Mouse (Mus musculus) lung, embryonic 16.5 days (tissue): ENCODE data around the gene Mmaa. TPM values are rescaled to one million over a fixed set of nuclear protein-coding genes. Genes with fewer than 3 reads are reported as not detected.

ENCODE experiments used
- ATAC-seq: fragments of 200-750 bp; cut with Nextera tagmentation; 2 replicates; pipeline ENCODE4 v1.8.0; 2017; ENCODE audit warnings: low read depth, mild to moderate bottlenecking, moderate library complexity
- H3K27ac ChIP-seq: fragments of 300-500 bp; sonication (generic); 2 replicates; pipeline ENCODE4 v1.5.1; 2014; ENCODE audit warnings: mild to moderate bottlenecking, control low read depth, low read length
- H3K27me3 ChIP-seq: fragments of 300-500 bp; sonication (generic); 2 replicates; pipeline ENCODE4 v1.6.1; 2014; ENCODE audit warnings: low read depth, low read length, mixed read lengths; ENCODE audit not compliant: control insufficient read depth, insufficient read depth
- H3K36me3 ChIP-seq: fragments of 300-500 bp; sonication (generic); 2 replicates; pipeline ENCODE4 v1.6.1; 2014; ENCODE audit warnings: low read length; ENCODE audit not compliant: control insufficient read depth, insufficient read depth
- H3K4me1 ChIP-seq: fragments of 300-500 bp; sonication (generic); replicated peaks from 2 replicates; pipeline ENCODE4 v1.6.1; 2014; ENCODE audit warnings: low read length, mixed read lengths; ENCODE audit not compliant: control insufficient read depth, insufficient read depth
- H3K4me2 ChIP-seq: fragments of 300-500 bp; sonication (generic); 2 replicates; pipeline ENCODE4 v1.6.1; 2014; ENCODE audit warnings: low read depth, low read length, control low read depth
- H3K4me3 ChIP-seq: fragments of 300-500 bp; sonication (generic); 2 replicates; pipeline ENCODE4 v1.5.1; 2014; ENCODE audit warnings: mild to moderate bottlenecking, low read length, control low read depth
- H3K9ac ChIP-seq: fragments of 300-500 bp; sonication (generic); 2 replicates; pipeline ENCODE4 v1.6.1; 2014; ENCODE audit warnings: low read length, control low read depth
- H3K9me3 ChIP-seq: fragments of 300-500 bp; sonication (generic); 2 replicates; pipeline ENCODE4 v1.6.1; 2016; ENCODE audit warnings: low read length; ENCODE audit not compliant: control insufficient read depth
- WGBS: fragments of 180-500 bp; shearing (Covaris S2); extraction: QIAGEN DNeasy Blood & Tissue Kit; methylation state at CpG from one replicate; pipeline ENCODE4 v1.1.7; 2014; 5-methylcytosine and 5-hydroxymethylcytosine counted together
- polyA plus RNA-seq: library from polyadenylated mRNA; unstranded; fragments of >200 nt; fragmentation: Nextera tagmentation; extraction: Ambion mirVana; gene quantifications from 2 replicates; pipeline ENCODE4 v1.2.1, GENCODE M21; 2015

The Mmaa gene
- polyA plus RNA-seq, 1 experiment from 2014 or later, result 12.0 TPM

DNA sequence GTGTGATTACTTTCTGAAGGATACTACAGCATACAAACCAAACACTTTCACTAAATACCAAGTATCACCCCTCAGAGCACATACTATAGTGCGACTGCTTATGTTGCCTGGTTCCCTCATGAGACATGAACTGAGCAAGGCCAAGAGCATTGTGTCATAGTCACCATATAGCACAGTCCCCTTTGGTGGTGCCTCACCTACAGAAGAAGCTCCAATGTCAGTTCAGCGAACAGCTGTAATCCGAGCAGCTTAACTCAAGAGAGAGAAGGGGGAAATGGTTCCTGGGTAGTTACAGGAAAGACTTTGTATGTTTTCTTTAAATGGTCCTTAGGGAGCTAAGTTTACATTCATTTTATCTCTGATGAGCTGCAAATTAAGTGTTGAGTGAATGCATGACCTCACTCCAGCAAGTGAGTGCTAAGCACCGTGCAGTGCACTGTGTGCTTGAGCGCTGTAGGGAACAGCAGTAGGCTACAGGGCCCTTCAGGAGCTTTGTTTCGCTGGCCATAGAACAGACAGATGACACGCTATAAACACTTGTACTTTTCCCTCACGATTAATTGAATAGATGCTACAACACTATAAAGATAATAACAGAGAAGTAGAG is 17.4 kb downstream of the Mmaa start:
- Histone ChIP-seq H3K9ac (no peak overlapping the region), H3K4me2 (no peak overlapping the region), H3K27me3 (no peaks in the 10 kb centered on the region), H3K9me3 (no peaks in the 10 kb centered on the region), H3K36me3 (peaks cover 2% of the 10 kb centered on the region; the same call in 1 of the 2 replicates), H3K27ac (no peak overlapping the region), H3K4me1 (peaks cover 2% of the 10 kb centered on the region; the same call in 1 of the 2 replicates), H3K4me3 (no peak overlapping the region)
- 31% methylated on average over 8 of the region's 8 CpGs for WGBS
- peak; percentile 96 for ATAC-seq

GRCm38 (mm10) chr8:79274940-79275339 is 19.8 kb downstream of the Mmaa start:
- peaks cover 4% of the 10 kb centered on the region; the same call in 1 of the 2 replicates for H3K36me3 ChIP-seq

GRCm38 (mm10) chr8:79273776-79274175 is 21.0 kb downstream of the Mmaa start:
- WGBS, result 66% methylated on average over 6 of the region's 6 CpGs
- Histone ChIP-seq H3K9me3 (no peaks in the 10 kb centered on the region), H3K27me3 (no peaks in the 10 kb centered on the region), H3K9ac (no peak overlapping the region), H3K27ac (no peak overlapping the region), H3K36me3 (peaks cover 4% of the 10 kb centered on the region; the same call in 1 of the 2 replicates), H3K4me1 (peaks cover 2% of the 10 kb centered on the region; the same call in 1 of the 2 replicates), H3K4me3 (no peak overlapping the region), H3K4me2 (no peak overlapping the region)
- no peak for ATAC-seq

More at GRCm38 (mm10) chr8:79274940-79275339, 19.8 kb downstream of the Mmaa start:
- Histone ChIP-seq H3K4me1 (peaks cover 2% of the 10 kb centered on the region; the same call in 1 of the 2 replicates), H3K27me3 (no peaks in the 10 kb centered on the region), H3K27ac (no peak overlapping the region), H3K4me3 (no peak overlapping the region), H3K9me3 (no peaks in the 10 kb centered on the region), H3K9ac (no peak overlapping the region), H3K4me2 (no peak overlapping the region)
- no peak for ATAC-seq
- WGBS, result 94% methylated on average over 10 of the region's 10 CpGs

DNA sequence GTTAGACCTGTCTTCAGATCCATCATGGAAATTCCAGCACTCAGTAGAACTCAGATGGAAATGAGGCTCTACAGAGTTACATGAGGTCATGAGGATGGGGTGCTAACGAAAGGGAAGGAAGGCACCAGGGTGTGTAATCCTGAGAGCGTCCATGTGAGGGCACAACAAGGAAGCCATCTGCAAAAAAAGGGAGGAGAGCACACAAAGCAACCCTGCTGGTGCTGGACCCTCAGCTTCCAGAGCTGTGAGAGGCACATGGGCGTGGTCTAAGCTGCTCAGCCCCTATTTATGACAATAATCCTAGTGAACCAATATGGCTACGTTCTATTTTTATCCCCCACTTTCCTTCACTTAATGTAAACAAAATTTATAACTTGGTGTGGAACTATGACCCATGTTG is 22.1 kb downstream of the Mmaa start:
- Histone ChIP-seq H3K9ac (no peak overlapping the region), H3K27ac (no peak overlapping the region), H3K4me1 (peaks cover 2% of the 10 kb centered on the region; the same call in 1 of the 2 replicates), H3K4me3 (no peak overlapping the region), H3K27me3 (no peaks in the 10 kb centered on the region), H3K9me3 (no peaks in the 10 kb centered on the region), H3K36me3 (peaks cover 4% of the 10 kb centered on the region; the same call in 1 of the 2 replicates), H3K4me2 (no peak overlapping the region)
- 84% methylated on average over 4 of the region's 4 CpGs for WGBS
- ATAC-seq, result no peak

- no peak for ATAC-seq
- Histone ChIP-seq H3K4me1 (no peaks in the 10 kb centered on the region), H3K27me3 (no peaks in the 10 kb centered on the region), H3K4me3 (no peak overlapping the region), H3K36me3 (peaks cover 4% of the 10 kb centered on the region; the same call in 1 of the 2 replicates), H3K4me2 (no peak overlapping the region), H3K9me3 (no peaks in the 10 kb centered on the region), H3K27ac (no peak overlapping the region), H3K9ac (no peak overlapping the region)
- 90% methylated on average over 7 of the region's 7 CpGs for WGBS
These were observed 25.8 kb downstream of the Mmaa start for GRCm38 (mm10) chr8:79268921-79269320.

DNA sequence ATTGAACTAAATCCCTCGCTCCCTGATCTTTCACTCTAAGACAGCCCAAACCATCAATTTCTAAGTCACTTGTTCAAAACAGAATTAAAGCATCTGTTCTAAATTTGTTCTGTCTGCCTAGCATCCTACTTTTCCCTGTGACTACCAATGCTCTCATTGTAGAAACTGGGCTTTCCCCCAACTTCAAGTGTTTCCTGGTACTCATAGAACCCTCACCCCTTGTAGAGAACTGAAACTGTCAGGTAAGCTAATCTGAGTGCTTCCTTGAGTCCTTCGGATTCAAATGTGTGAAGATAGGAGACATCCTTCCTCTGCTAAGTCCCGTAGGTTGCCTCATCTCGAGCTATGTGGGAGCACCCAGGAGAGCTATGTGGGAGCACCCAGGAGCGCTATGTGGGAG is 32.8 kb downstream of the Mmaa start:
- Histone ChIP-seq H3K9me3 (peaks cover 4% of the 10 kb centered on the region; the same call in 1 of the 2 replicates), H3K4me3 (no peak overlapping the region), H3K4me2 (no peak overlapping the region), H3K4me1 (no peaks in the 10 kb centered on the region), H3K27ac (no peak overlapping the region), H3K9ac (no peak overlapping the region), H3K27me3 (no peaks in the 10 kb centered on the region), H3K36me3 (no peaks in the 10 kb centered on the region)
- WGBS, result 78% methylated on average over 5 of the region's 5 CpGs
- no peak for ATAC-seq

- H3K27me3 ChIP-seq, result no peaks in the 10 kb centered on the region
- peak; percentile 36; the same call in 1 of the 2 replicates for ATAC-seq
- H3K4me2 ChIP-seq, result no peak overlapping the region
- H3K4me1 ChIP-seq, result no peaks in the 10 kb centered on the region
- no peak overlapping the region for H3K27ac ChIP-seq
- H3K36me3 ChIP-seq, result no peaks in the 10 kb centered on the region
- no peak overlapping the region for H3K9ac ChIP-seq
- 47% methylated on average over 8 of the region's 8 CpGs for WGBS
- no peaks in the 10 kb centered on the region for H3K9me3 ChIP-seq
- no peak overlapping the region for H3K4me3 ChIP-seq
These were observed 38.5 kb downstream of the Mmaa start for GRCm38 (mm10) chr8:79256076-79256705.

DNA sequence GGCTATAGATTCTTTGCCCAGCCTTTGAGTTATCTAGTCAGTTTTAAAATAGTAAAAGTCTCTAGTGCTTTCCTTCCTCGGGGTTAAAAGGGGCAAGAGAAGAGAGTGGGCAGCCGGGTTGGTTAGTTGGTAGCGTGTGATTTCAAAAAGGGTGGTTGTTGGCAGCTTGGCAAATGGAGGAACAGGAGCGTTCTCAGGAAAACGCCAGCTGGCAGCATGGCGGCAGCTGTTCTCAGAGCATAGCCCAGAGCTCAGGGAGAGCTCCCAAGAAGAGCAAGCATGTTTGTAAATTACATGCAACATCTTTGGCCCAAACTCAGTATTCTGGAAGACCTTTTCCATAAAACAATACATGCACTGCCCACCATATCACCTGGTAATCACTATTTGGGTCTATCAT is 41.0 kb downstream of the Mmaa start:
- Histone ChIP-seq H3K4me1 (no peaks in the 10 kb centered on the region), H3K4me2 (no peak overlapping the region), H3K27me3 (no peaks in the 10 kb centered on the region), H3K27ac (no peak overlapping the region), H3K9me3 (no peaks in the 10 kb centered on the region), H3K9ac (no peak overlapping the region), H3K4me3 (no peak overlapping the region), H3K36me3 (no peaks in the 10 kb centered on the region)
- no peak for ATAC-seq
- WGBS, result 84% methylated on average over 6 of the region's 6 CpGs

DNA sequence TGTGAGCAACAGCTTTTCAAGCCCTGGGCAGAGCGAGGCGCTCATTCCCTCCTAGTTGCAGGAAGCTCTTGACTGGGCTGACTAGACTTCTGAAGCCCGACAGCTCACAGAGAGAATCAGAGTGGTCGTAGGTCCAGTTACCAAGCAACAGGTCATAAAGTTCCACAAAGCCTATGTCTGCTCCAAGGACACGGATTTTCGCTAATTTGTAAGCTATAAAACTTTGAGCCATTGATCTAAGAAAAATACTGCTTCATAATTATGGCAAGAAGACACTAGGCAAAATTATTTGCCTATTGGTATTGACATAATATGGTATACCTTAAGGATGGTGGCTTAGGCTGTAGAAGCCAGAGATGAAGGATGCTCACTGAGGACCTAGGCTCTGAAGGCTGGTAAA is 46.3 kb downstream of the Mmaa start, which contains the start of gene 1700011L22Rik:
Gene 1700011L22Rik (minus strand): TSS at position 101 of the 400 bp plus-strand sequence.
- no peak for ATAC-seq
- Histone ChIP-seq H3K9me3 (no peaks in the 10 kb centered on the region), H3K4me2 (no peak within 1 kb of the TSS), H3K27ac (no peak within 1 kb of the TSS), H3K9ac (no peak within 1 kb of the TSS), H3K27me3 (no peaks in the 10 kb centered on the region), H3K4me1 (no peaks in the 10 kb centered on the region; the same call in 1 of the 2 replicates), H3K36me3 (no peaks in the 10 kb centered on the region), H3K4me3 (no peak within 1 kb of the TSS)
- WGBS, result 69% methylated on average over 6 of the region's 6 CpGs
